In genomic region chr3:102763713-102764400, GRCm38 (mm10) we compare ENCODE assay signal across 8 mouse cellular contexts. TPM values are rescaled to one million over a fixed set of nuclear protein-coding genes. Genes with fewer than 3 reads are reported as not detected.
DNase-seq lines count a peak whose midpoint lies in the region; ATAC-seq lines count a peak whose summit lies in the region.

No protein-coding gene starts in this region.

- H3K36me3 ChIP-seq in forebrain, embryonic 14.5 days (ENCODE audit: control insufficient read depth, insufficient read depth, low read length), result peaks cover 19% of the 10 kb centered on the region; the same call in 1 of the 2 replicates

- H3K4me1 ChIP-seq in forebrain, embryonic 14.5 days (ENCODE audit: control insufficient read depth, insufficient read depth, low read length), result peaks cover 6% of the 10 kb centered on the region

- H3K9ac ChIP-seq in forebrain, embryonic 14.5 days (ENCODE audit: low read length), result no peak overlapping the region; the same call in 1 of the 2 replicates

- H3K4me2 ChIP-seq in forebrain, embryonic 14.5 days (ENCODE audit: low read length), result no peak overlapping the region

- intact Hi-C loops in heart, postnatal 14 days (cut with DNase I), result loop anchor here (5.0 kb wide), 1 partner anchor 47 kb away; no protein-coding TSS in a partner anchor

- peak overlapping the region; percentile 78 for H3K27ac ChIP-seq in forebrain, embryonic 14.5 days (ENCODE audit: low read depth, low read length)

- WGBS in forebrain, embryonic 14.5 days, result 30% methylated on average over 10 of the region's 10 CpGs

- no peak overlapping the region for H3K4me3 ChIP-seq in forebrain, embryonic 14.5 days (ENCODE audit: low read depth, low read length)

- DNase-seq in right cerebral cortex, postnatal 10 days (ENCODE audit: low spot score in 2 of 2), result peak; percentile 40 to 45
- DNase-seq in right cerebral cortex, postnatal 36 days (ENCODE audit: low spot score in 2 of 2), result no peak
- peak; percentile 68 for DNase-seq in forebrain, embryonic 14.5 days (ENCODE audit: low spot score)
- peak; percentile 47 for DNase-seq in heart, postnatal 14 days
- peak; percentile 17 for DNase-seq in skeletal muscle tissue, adult 2 months (ENCODE audit: low read depth, low spot score)
- DNase-seq in left cerebral cortex, adult 8-10 months (ENCODE audit: low spot score in 2 of 2), result no peak
- DNase-seq in thymus, adult 18-20 months, result no peak
- DNase-seq in urinary bladder, postnatal 14 days (ENCODE audit: low spot score), result no peak

- peak; percentile 78; the same call in 1 of the 2 replicates for ATAC-seq in forebrain, embryonic 14.5 days

- H3K9me3 ChIP-seq in forebrain, embryonic 14.5 days (replicated peaks; ENCODE audit: control insufficient read depth, low read length), result no peaks in the 10 kb centered on the region

- no peaks in the 10 kb centered on the region for H3K27me3 ChIP-seq in forebrain, embryonic 14.5 days (replicated peaks; ENCODE audit: control insufficient read depth, insufficient read depth, low read length)

RNA-seq across cellular contexts. Expression of gene Tshb, which starts 18.7 kb away (rescaled TPM):
- polyA plus RNA-seq in forebrain, embryonic 14.5 days (2014; fragmentation: Nextera tagmentation; extraction: Ambion mirVana), result 0.23 TPM in 1 of 2 replicates, not detected in the other
- not detected for total RNA-seq in heart, postnatal 14 days (2021)
- total RNA-seq in left cerebral cortex, adult 8-10 months (2022), result not detected

RNA-seq across cellular contexts. Expression of gene Tspan2, which starts 29.5 kb away (rescaled TPM):
- 8.8 and 8.9 TPM in 2 replicates for polyA plus RNA-seq in forebrain, embryonic 14.5 days (2014; fragmentation: Nextera tagmentation; extraction: Ambion mirVana)
- total RNA-seq in heart, postnatal 14 days (2021), result 10 to 100 TPM; 21.8 to 22.1 TPM
- total RNA-seq in left cerebral cortex, adult 8-10 months (2022), result 10 to 100 TPM; 66.3 to 74.3 (median 70.5) TPM

Comparison
In these comparisons a context has a peak if more than half of its experiments do, and no peak if none do; other contexts are left out.
1. DNase-seq: peak in right cerebral cortex, postnatal 10 days (2 of 2), forebrain, embryonic 14.5 days (single experiment), heart, postnatal 14 days (2 of 2) and skeletal muscle tissue, adult 2 months (single experiment); none in right cerebral cortex, postnatal 36 days (0 of 2), left cerebral cortex, adult 8-10 months (0 of 2), thymus, adult 18-20 months (0 of 2) and urinary bladder, postnatal 14 days (single experiment).